Mouse (Mus musculus) intestine, embryonic 14.5 days (tissue): ENCODE data around the gene Has3. TPM values are rescaled to one million over a fixed set of nuclear protein-coding genes. Genes with fewer than 3 reads are reported as not detected.

Source experiments
- ATAC-seq: fragments of 200-750 bp; cut with Nextera tagmentation; replicated peaks from 2 replicates; pipeline ENCODE4 v1.8.0; 2017; ENCODE audit warnings: low read depth, moderate number of reproducible peaks, moderate TSS enrichment, moderate library complexity; ENCODE audit not compliant: low FRiP score, low TSS enrichment
- DNase-seq: peaks from one replicate; pipeline ENCODE4 v3.0.0-alpha.2; 2018; ENCODE audit warnings: low spot score
- H3K27ac ChIP-seq: fragments of 300-500 bp; sonication (generic); 2 replicates; pipeline ENCODE4 v1.5.1; 2014; ENCODE audit warnings: low read depth, mild to moderate bottlenecking, control low read depth
- H3K27me3 ChIP-seq: fragments of 300-500 bp; sonication (generic); replicated peaks from 2 replicates; pipeline ENCODE4 v1.6.1; 2014; ENCODE audit warnings: low read length, control low read depth; ENCODE audit not compliant: control insufficient read depth, insufficient read depth
- H3K36me3 ChIP-seq: fragments of 300-500 bp; sonication (generic); 2 replicates; pipeline ENCODE4 v1.6.1; 2014; ENCODE audit warnings: low read length, control low read depth; ENCODE audit not compliant: control insufficient read depth, insufficient read depth
- H3K4me1 ChIP-seq: fragments of 300-500 bp; sonication (generic); replicated peaks from 2 replicates; pipeline ENCODE4 v1.6.1; 2014; ENCODE audit warnings: low read length, control low read depth, mixed read lengths; ENCODE audit not compliant: control insufficient read depth, insufficient read depth
- H3K4me2 ChIP-seq: fragments of 300-500 bp; sonication (generic); 2 replicates; pipeline ENCODE4 v1.6.1; 2014; ENCODE audit warnings: low read length
- H3K4me3 ChIP-seq: fragments of 300-500 bp; sonication (generic); 2 replicates; pipeline ENCODE4 v1.5.1; 2014; ENCODE audit warnings: low read depth, low read length, control low read depth, mixed read lengths
- H3K9ac ChIP-seq: fragments of 300-500 bp; sonication (generic); 2 replicates; pipeline ENCODE4 v1.6.1; 2014; ENCODE audit warnings: mild to moderate bottlenecking, low read length
- H3K9me3 ChIP-seq: fragments of 300-500 bp; sonication (generic); 2 replicates; pipeline ENCODE4 v1.6.1; 2016; ENCODE audit warnings: low read length, control low read depth; ENCODE audit not compliant: control insufficient read depth
- WGBS: fragments of 180-500 bp; shearing (Covaris S2); extraction: QIAGEN DNeasy Blood & Tissue Kit; methylation state at CpG from one replicate; pipeline ENCODE4 v1.1.7; 2014; 5-methylcytosine and 5-hydroxymethylcytosine counted together
- polyA plus RNA-seq: library from polyadenylated mRNA; unstranded; fragments of >200 nt; fragmentation: Nextera tagmentation; extraction: Ambion mirVana; gene quantifications from 2 replicates; pipeline ENCODE4 v1.2.1, GENCODE M21; 2014

The Has3 gene
- polyA plus RNA-seq, 1 experiment from 2014 or later, result 0.14 TPM

DNA sequence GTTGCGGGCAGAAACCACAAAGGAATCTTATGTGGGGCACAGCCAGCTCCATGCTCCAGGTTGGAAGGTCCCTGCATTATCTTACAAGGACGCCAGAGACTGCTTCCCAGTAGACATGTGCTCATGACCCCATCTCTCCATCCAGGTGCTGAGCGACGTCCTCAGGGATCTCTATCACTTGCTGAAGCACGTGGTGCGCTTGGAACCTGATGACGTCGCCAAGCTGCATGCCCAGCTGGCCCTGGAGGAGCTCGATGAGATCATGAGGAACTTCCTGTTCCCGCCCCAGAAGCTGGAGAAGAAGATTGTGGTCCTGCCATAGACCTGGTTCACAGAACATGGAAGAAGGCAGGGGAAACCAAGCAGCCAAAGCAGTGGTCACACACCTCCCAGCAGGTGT is 20.0 kb upstream of the Has3 start:
- WGBS, result 85% methylated on average over 10 of the region's 10 CpGs
- Histone ChIP-seq H3K9ac (no peak overlapping the region), H3K27me3 (no peaks in the 10 kb centered on the region), H3K4me3 (no peak overlapping the region), H3K9me3 (no peaks in the 10 kb centered on the region), H3K27ac (no peak overlapping the region), H3K4me2 (no peak overlapping the region), H3K4me1 (no peaks in the 10 kb centered on the region), H3K36me3 (peaks cover 9% of the 10 kb centered on the region; the same call in 1 of the 2 replicates)
- ATAC-seq (no peak), DNase-seq (no peak)

DNA sequence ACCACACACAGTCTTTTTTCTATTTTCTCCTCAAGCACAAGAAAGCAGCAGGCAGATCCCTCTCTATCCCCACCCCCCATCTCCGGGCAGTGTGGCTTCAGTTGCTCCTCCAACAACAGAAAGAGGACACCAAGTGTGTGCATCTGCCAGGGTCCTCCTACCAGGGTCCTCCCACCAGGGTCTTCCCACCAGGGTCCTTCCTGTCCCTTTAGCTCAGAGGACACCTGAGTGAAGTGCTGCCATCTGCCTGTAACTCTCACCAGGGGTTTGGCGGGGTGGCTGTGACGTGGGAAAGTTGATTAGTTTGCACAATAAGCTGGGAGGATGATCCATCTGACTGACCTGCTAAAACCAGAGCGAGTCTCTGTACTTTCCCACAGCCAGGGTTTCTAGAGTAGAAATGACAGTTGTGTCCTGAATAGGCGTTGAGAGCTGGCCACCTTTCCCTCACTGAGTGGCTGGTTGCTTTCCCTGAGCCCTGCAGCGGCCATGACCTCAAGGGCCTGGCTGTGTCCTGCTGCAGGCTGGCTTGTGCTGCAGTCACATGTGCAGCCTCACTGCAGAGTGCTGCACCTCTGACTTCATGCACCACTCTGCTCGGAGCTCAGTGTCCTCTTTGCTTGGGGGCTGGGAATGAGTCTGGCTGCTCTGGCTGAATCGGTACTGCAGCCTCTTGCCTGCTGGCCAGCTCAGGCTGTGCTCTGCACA is 15.4 kb upstream of the Has3 start:
- no peak overlapping the region for H3K4me2 ChIP-seq
- WGBS, result 40% methylated on average over 8 of the region's 8 CpGs
- no peaks in the 10 kb centered on the region for H3K27me3 ChIP-seq
- DNase-seq, result no peak
- ATAC-seq, result no peak
- no peaks in the 10 kb centered on the region for H3K4me1 ChIP-seq
- H3K9ac ChIP-seq, result no peak overlapping the region
- no peak overlapping the region for H3K4me3 ChIP-seq
- peaks cover 9% of the 10 kb centered on the region; the same call in 1 of the 2 replicates for H3K36me3 ChIP-seq
- H3K9me3 ChIP-seq, result no peaks in the 10 kb centered on the region
- no peak overlapping the region for H3K27ac ChIP-seq

GRCm38 (mm10) chr8:106855242-106855562 is 14.8 kb upstream of the Has3 start:
- H3K36me3 ChIP-seq, result peaks cover 7% of the 10 kb centered on the region; the same call in 1 of the 2 replicates
- H3K4me1 ChIP-seq, result no peaks in the 10 kb centered on the region
- no peak overlapping the region for H3K9ac ChIP-seq
- ATAC-seq, result no peak
- H3K4me3 ChIP-seq, result no peak overlapping the region
- H3K27me3 ChIP-seq, result no peaks in the 10 kb centered on the region
- no peak overlapping the region for H3K4me2 ChIP-seq
- no peak overlapping the region for H3K27ac ChIP-seq
- WGBS, result 57% methylated on average over 3 of the region's 3 CpGs
- no peaks in the 10 kb centered on the region for H3K9me3 ChIP-seq
- DNase-seq, result no peak

GRCm38 (mm10) chr8:106862845-106863244 is 7.2 kb upstream of the Has3 start:
- 80% methylated on average over 10 of the region's 10 CpGs for WGBS
- DNase-seq (no peak), ATAC-seq (no peak)
- H3K9me3 ChIP-seq, result no peaks in the 10 kb centered on the region
- H3K4me2 ChIP-seq, result no peak overlapping the region
- no peaks in the 10 kb centered on the region for H3K4me1 ChIP-seq
- H3K9ac ChIP-seq, result no peak overlapping the region
- H3K4me3 ChIP-seq, result no peak overlapping the region
- H3K27me3 ChIP-seq, result no peaks in the 10 kb centered on the region
- no peaks in the 10 kb centered on the region for H3K36me3 ChIP-seq
- no peak overlapping the region for H3K27ac ChIP-seq

- Histone ChIP-seq H3K36me3 (no peaks in the 10 kb centered on the region), H3K27me3 (peaks cover 18% of the 10 kb centered on the region), H3K4me1 (peaks cover 4% of the 10 kb centered on the region; the same call in 1 of the 2 replicates), H3K4me2 (no peak overlapping the region), H3K27ac (no peak overlapping the region), H3K4me3 (no peak overlapping the region), H3K9ac (no peak overlapping the region), H3K9me3 (no peaks in the 10 kb centered on the region)
- DNase-seq (no peak), ATAC-seq (no peak)
- 81% methylated on average over 9 of the region's 9 CpGs for WGBS
These were observed 4.7 kb upstream of the Has3 start for GRCm38 (mm10) chr8:106865354-106865753.

DNA sequence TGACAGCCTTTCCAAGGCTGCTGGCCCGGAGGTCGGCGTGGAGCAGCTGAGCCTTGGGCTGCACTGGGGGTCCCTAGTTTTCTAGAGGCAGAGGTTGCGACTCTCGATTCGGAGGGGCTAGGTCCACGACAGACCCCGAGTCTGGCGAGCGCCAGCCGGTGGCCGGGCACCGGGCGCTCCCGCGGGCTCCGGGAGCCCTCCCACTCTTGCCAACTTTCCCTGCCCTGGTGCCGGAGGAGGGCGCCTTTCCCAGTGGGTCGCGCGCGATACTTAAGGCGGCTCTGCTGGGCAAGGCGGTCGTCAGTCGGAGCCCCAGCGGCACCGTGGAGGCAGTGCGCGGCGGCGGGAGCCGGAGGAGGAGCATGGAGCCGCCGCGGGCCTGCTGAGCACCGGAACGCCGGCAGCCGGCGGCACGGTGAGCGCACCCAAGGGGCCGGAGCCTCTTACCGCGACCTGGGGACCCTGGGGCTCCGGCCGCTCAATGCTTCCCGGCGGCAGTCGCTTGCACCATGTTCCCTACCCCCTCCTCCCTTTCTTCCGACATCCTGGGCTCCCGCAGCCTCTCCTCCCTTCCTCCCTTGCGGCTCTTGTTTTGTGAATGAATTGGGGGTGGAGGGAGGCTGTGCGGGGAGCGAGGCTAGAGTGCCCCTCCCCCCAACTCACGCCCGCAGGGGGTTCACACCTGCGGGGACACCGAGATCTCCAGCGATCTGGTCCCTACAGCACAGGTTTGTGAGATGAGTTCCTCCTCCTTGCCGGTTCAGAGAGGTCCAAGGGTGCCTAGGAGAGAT is 690 bp downstream of the Has3 start:
- Histone ChIP-seq H3K36me3 (peaks cover 13% of the 10 kb centered on the region; the same call in 1 of the 2 replicates), H3K4me3 (peak overlapping the region; percentile 48), H3K27ac (no peak overlapping the region), H3K9ac (peak overlapping the region; percentile 52), H3K27me3 (peaks cover 46% of the 10 kb centered on the region), H3K9me3 (no peaks in the 10 kb centered on the region), H3K4me1 (peaks cover 20% of the 10 kb centered on the region), H3K4me2 (peak overlapping the region; percentile 100)
- under 1% methylated on average over 55 of the region's 63 CpGs for WGBS
- DNase-seq (peak; percentile 78), ATAC-seq (peak; percentile 33; the same call in 1 of the 2 replicates)

DNA sequence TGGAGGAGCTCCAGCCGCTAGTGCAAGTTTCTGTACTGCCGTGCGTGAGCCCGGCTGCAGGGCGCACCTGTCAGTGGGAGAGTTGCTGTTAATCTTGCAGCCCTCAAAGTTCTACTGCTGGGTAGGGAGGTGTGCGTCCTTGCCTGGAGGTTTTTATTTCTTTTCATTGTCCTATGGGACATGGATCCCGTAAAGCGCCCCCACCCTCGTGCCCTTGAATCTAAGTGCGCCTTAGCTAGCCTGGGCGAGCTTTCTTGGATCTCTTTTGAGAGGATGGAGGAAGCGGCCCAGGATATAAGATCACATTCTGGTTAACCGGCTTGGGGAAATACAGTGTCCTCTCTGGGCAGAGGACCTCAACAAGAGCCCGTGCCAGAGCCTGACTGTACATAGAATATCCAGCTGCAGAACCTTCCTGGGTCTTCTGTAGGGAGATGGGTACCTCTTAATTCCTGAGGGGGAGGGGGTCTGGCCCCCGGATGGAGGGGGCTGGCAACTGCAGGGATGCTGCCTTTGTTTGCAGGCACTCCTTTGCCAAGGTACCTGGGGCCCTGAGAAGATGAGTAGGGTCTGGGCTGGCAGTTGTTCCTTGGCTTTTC is 1.4 kb downstream of the Has3 start:
- no peaks in the 10 kb centered on the region for H3K9me3 ChIP-seq
- peak; percentile 55 for DNase-seq
- H3K4me1 ChIP-seq, result peaks cover 20% of the 10 kb centered on the region
- peak overlapping the region; percentile 100 for H3K4me2 ChIP-seq
- WGBS, result under 1% methylated on average over 15 of the region's 15 CpGs
- H3K27me3 ChIP-seq, result peaks cover 46% of the 10 kb centered on the region
- ATAC-seq, result peak; percentile 23
- H3K27ac ChIP-seq, result no peak overlapping the region
- H3K36me3 ChIP-seq, result peaks cover 15% of the 10 kb centered on the region; the same call in 1 of the 2 replicates
- H3K9ac ChIP-seq, result peak overlapping the region; percentile 52
- peak overlapping the region; percentile 48 for H3K4me3 ChIP-seq

- WGBS, result 1% methylated on average over 22 of the region's 22 CpGs
- no peak overlapping the region for H3K27ac ChIP-seq
- ATAC-seq (peak; percentile 36), DNase-seq (peak; percentile 77)
- peaks cover 20% of the 10 kb centered on the region; the same call in 1 of the 2 replicates for H3K36me3 ChIP-seq
- H3K9me3 ChIP-seq, result no peaks in the 10 kb centered on the region
- H3K27me3 ChIP-seq, result peaks cover 46% of the 10 kb centered on the region
- H3K4me1 ChIP-seq, result peaks cover 20% of the 10 kb centered on the region
- H3K9ac ChIP-seq, result peak overlapping the region; percentile 14
- peak overlapping the region; percentile 100 for H3K4me2 ChIP-seq
- peak overlapping the region; percentile 28 for H3K4me3 ChIP-seq
These were observed 1.9 kb downstream of the Has3 start for GRCm38 (mm10) chr8:106871931-106872371.
